Mouse (Mus musculus): ENCODE results near the gene Gm49340. TPM values are rescaled to one million over a fixed set of nuclear protein-coding genes. Genes with fewer than 3 reads are reported as not detected.

The Gm49340 gene
- polyA plus RNA-seq, 2 experiments: not detected

DNA sequence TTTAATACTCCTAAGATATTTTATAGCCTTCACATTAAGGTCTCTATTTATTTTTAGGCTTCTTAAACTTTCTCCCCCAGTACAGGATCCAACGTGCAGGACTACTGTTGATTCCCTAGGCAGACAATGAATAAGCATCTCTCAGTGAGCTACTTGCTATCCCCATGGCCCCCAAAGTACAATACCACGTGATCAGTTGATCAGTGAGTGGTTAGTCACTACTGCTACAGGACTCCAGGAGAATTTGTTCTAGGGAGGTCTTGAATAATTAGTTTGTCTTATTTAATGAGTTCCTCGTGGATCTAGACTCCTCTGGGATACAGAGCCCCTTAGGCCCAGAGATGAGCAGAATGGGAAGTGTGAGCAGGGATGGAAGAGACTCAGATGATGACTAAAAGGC, 20.9 kb downstream of the Gm49340 start, which contains the start of gene Olfr20:
TSS of gene Olfr20 (plus strand) at position 301 of the 400 bp plus-strand sequence.
- no peaks in the 10 kb centered on the region for H3K27me3 ChIP-seq (ENCODE audit: control insufficient read depth, insufficient read depth, low read length)

DNA sequence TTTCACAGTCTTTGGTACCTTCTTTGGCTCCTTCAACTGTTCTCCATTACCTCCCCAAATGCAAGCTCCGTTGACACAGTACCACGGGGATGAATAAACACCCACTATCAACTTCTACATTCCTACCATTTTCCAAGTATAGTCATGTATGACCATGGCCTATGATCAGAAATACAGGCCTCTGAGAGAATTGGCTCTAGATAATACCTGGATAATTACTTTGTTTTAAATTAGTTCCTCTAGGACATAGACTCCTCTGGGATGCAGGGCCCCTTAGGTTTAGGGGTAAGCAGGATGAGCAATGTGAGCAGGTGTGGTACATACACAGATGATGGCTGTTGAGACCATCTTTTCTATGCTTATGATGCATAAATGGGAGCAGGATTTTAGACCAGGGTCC, 41.4 kb downstream of the Gm49340 start, which contains the start of gene Olfr376:
TSS of gene Olfr376 (plus strand) at position 301 of the 400 bp plus-strand sequence.
- 84% methylated on average over 2 of the region's 2 CpGs for WGBS
- Histone ChIP-seq H3K27me3 (ENCODE audit: control insufficient read depth, insufficient read depth, low read length) (no peaks in the 10 kb centered on the region), H3K4me1 (ENCODE audit: control insufficient read depth, insufficient read depth, low read length) (no peaks in the 10 kb centered on the region), H3K4me3 (replicated peaks; ENCODE audit: low read length) (no peak within 1 kb of the TSS), H3K9ac (ENCODE audit: low read depth, low read length, severe bottlenecking) (no peak within 1 kb of the TSS), H3K9me3 (ENCODE audit: control insufficient read depth, low read length) (no peaks in the 10 kb centered on the region), H3K27ac (replicated peaks; ENCODE audit: low read depth, low read length) (no peak within 1 kb of the TSS), H3K36me3 (ENCODE audit: control insufficient read depth, insufficient read depth, low read length) (no peaks in the 10 kb centered on the region), H3K4me2 (replicated peaks; ENCODE audit: low read depth, low read length, severe bottlenecking) (no peak within 1 kb of the TSS)
- DNase-seq (ENCODE audit: low spot score): no peak
- ATAC-seq (ENCODE audit: low FRiP score, low read depth): no peak
- TF ChIP-seq POLR2A (IDR thresholded peaks at IDR 0.05; ENCODE audit: borderline replicate concordance, extremely low read depth, insufficient read depth, insufficient read length): no peak

More for the DNA sequence above, 20.9 kb downstream of the Gm49340 start, which contains the start of gene Olfr20:
- Histone ChIP-seq H3K27ac (replicated peaks; ENCODE audit: low read depth, low read length) (no peak within 1 kb of the TSS), H3K36me3 (ENCODE audit: control insufficient read depth, insufficient read depth, low read length) (no peaks in the 10 kb centered on the region), H3K4me1 (ENCODE audit: control insufficient read depth, insufficient read depth, low read length) (no peaks in the 10 kb centered on the region), H3K9ac (ENCODE audit: low read depth, low read length, severe bottlenecking) (no peak within 1 kb of the TSS), H3K4me3 (replicated peaks; ENCODE audit: low read length) (no peak within 1 kb of the TSS), H3K4me2 (replicated peaks; ENCODE audit: low read depth, low read length, severe bottlenecking) (no peak within 1 kb of the TSS), H3K9me3 (ENCODE audit: control insufficient read depth, low read length) (no peaks in the 10 kb centered on the region)
- TF ChIP-seq POLR2A (IDR thresholded peaks at IDR 0.05; ENCODE audit: borderline replicate concordance, extremely low read depth, insufficient read depth, insufficient read length): no peak
- WGBS: 45% methylated on average over 3 of the region's 3 CpGs
- ATAC-seq (ENCODE audit: low FRiP score, low read depth) (no peak), DNase-seq (ENCODE audit: low spot score) (no peak)

DNA sequence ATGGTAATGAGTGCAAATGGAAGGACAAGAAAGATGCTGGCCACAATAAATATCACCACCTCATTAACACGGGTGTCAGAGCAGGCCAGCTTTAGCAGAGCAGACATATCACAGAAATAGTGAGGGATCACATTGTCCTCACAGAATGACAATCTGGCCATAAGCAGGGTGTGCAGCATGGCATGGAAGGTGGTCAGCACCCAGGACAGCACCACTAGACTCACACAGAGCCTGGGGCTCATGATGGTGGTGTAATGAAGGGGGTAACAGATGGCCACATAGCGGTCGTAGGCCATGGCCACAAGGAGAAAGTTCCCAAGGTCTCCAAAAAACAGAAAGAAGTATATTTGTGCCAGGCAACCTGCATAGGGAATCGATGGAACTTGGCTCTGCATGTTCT, 65.8 kb downstream of the Gm49340 start:
- no peak for TF ChIP-seq POLR2A (IDR thresholded peaks at IDR 0.05; ENCODE audit: borderline replicate concordance, extremely low read depth, insufficient read depth, insufficient read length)
- Histone ChIP-seq H3K9me3 (ENCODE audit: control insufficient read depth, low read length) (no peaks in the 10 kb centered on the region), H3K4me2 (replicated peaks; ENCODE audit: low read depth, low read length, severe bottlenecking) (no peak overlapping the region)

DNA sequence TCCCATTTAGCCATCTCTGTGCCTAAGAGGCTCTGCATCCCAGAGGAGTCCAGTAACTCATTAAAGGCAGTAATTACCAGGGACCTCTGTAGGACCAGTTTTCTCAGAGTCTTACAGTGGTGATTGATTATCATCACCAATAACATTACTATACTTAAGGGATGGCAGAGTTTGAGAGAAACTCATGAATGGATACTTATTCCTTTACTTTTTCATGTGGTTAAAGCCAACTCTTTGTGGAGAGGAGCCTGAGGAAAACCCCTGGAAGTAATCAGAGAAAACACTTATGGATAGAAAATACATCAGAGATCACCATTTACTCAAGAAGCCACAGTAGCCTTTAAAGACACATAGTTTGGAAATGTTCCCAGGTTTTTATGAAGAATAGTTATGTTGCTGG, 70.0 kb downstream of the Gm49340 start, which contains the start of gene Olfr1:
TSS of gene Olfr1 (minus strand) at position 101 of the 400 bp plus-strand sequence.
- no peak for ATAC-seq (ENCODE audit: low FRiP score, low read depth)

More for the DNA sequence above, 65.8 kb downstream of the Gm49340 start:
- DNase-seq (ENCODE audit: low spot score) (no peak), ATAC-seq (ENCODE audit: low FRiP score, low read depth) (no peak)
- Histone ChIP-seq H3K9ac (ENCODE audit: low read depth, low read length, severe bottlenecking) (no peak overlapping the region), H3K4me3 (replicated peaks; ENCODE audit: low read length) (no peak overlapping the region), H3K4me1 (ENCODE audit: control insufficient read depth, insufficient read depth, low read length) (no peaks in the 10 kb centered on the region), H3K36me3 (ENCODE audit: control insufficient read depth, insufficient read depth, low read length) (no peaks in the 10 kb centered on the region), H3K27me3 (ENCODE audit: control insufficient read depth, insufficient read depth, low read length) (no peaks in the 10 kb centered on the region), H3K27ac (replicated peaks; ENCODE audit: low read depth, low read length) (no peak overlapping the region)
- 66% methylated on average over 4 of the region's 4 CpGs for WGBS

More for the DNA sequence above, 70.0 kb downstream of the Gm49340 start, which contains the start of gene Olfr1:
- Histone ChIP-seq H3K9ac (ENCODE audit: low read depth, low read length, severe bottlenecking) (no peak within 1 kb of the TSS), H3K4me3 (replicated peaks; ENCODE audit: low read length) (no peak within 1 kb of the TSS), H3K36me3 (ENCODE audit: control insufficient read depth, insufficient read depth, low read length) (no peaks in the 10 kb centered on the region), H3K9me3 (ENCODE audit: control insufficient read depth, low read length) (no peaks in the 10 kb centered on the region), H3K4me2 (replicated peaks; ENCODE audit: low read depth, low read length, severe bottlenecking) (no peak within 1 kb of the TSS), H3K4me1 (ENCODE audit: control insufficient read depth, insufficient read depth, low read length) (no peaks in the 10 kb centered on the region), H3K27me3 (ENCODE audit: control insufficient read depth, insufficient read depth, low read length) (no peaks in the 10 kb centered on the region), H3K27ac (replicated peaks; ENCODE audit: low read depth, low read length) (no peak within 1 kb of the TSS)
- no peak for DNase-seq (ENCODE audit: low spot score)
- TF ChIP-seq POLR2A (IDR thresholded peaks at IDR 0.05; ENCODE audit: borderline replicate concordance, extremely low read depth, insufficient read depth, insufficient read length): no peak

Other genes with a start within 250 kb of the Gm49340 start
- 0.12 and 0.15 TPM in 2 replicates for gene Itgae, start 239.2 kb upstream of the Gm49340 start, polyA plus RNA-seq (2012; rRNA removed)
- gene Itgae, start 239.2 kb upstream of the Gm49340 start, polyA plus RNA-seq (2014; fragmentation: Nextera tagmentation; extraction: Ambion mirVana): 0.35 and 0.37 TPM in 2 replicates
- 5.5 and 6.1 TPM in 2 replicates for gene Haspin, start 191.4 kb upstream of the Gm49340 start, polyA plus RNA-seq (2012; rRNA removed)
- 11.2 and 12.6 TPM in 2 replicates for gene Haspin, start 191.4 kb upstream of the Gm49340 start, polyA plus RNA-seq (2014; fragmentation: Nextera tagmentation; extraction: Ambion mirVana)
- gene P2rx5, start 169.3 kb upstream of the Gm49340 start, polyA plus RNA-seq (2012; rRNA removed): 1.5 and 1.7 TPM in 2 replicates
- 1.0 and 1.3 TPM in 2 replicates for gene P2rx5, start 169.3 kb upstream of the Gm49340 start, polyA plus RNA-seq (2014; fragmentation: Nextera tagmentation; extraction: Ambion mirVana)
- gene Emc6, start 152.7 kb upstream of the Gm49340 start, polyA plus RNA-seq (2012; rRNA removed): 64.7 and 79.8 TPM in 2 replicates
- 101 and 102 TPM in 2 replicates for gene Emc6, start 152.7 kb upstream of the Gm49340 start, polyA plus RNA-seq (2014; fragmentation: Nextera tagmentation; extraction: Ambion mirVana)
- gene Tax1bp3, start 152.7 kb upstream of the Gm49340 start, polyA plus RNA-seq (2012; rRNA removed): 106 and 135 TPM in 2 replicates
- gene Tax1bp3, start 152.7 kb upstream of the Gm49340 start, polyA plus RNA-seq (2014; fragmentation: Nextera tagmentation; extraction: Ambion mirVana): 224 and 235 TPM in 2 replicates
- 25.9 and 32.0 TPM in 2 replicates for gene Ctns, start 130.7 kb upstream of the Gm49340 start, polyA plus RNA-seq (2012; rRNA removed)
- 24.6 and 27.4 TPM in 2 replicates for gene Ctns, start 130.7 kb upstream of the Gm49340 start, polyA plus RNA-seq (2014; fragmentation: Nextera tagmentation; extraction: Ambion mirVana)
- 3.0 and 3.1 TPM in 2 replicates for gene Shpk, start 130.3 kb upstream of the Gm49340 start, polyA plus RNA-seq (2012; rRNA removed)
- gene Shpk, start 130.3 kb upstream of the Gm49340 start, polyA plus RNA-seq (2014; fragmentation: Nextera tagmentation; extraction: Ambion mirVana): 1.8 and 2.8 TPM in 2 replicates
- gene Trpv1, start 95.4 kb upstream of the Gm49340 start, polyA plus RNA-seq (2012; rRNA removed): 0.20 and 0.22 TPM in 2 replicates
- 0.41 TPM in 1 of 2 replicates, not detected in the other for gene Trpv1, start 95.4 kb upstream of the Gm49340 start, polyA plus RNA-seq (2014; fragmentation: Nextera tagmentation; extraction: Ambion mirVana)
- gene Trpv3, start 62.4 kb upstream of the Gm49340 start, polyA plus RNA-seq (2012; rRNA removed): 0.41 and 0.54 TPM in 2 replicates
- 0.47 and 0.55 TPM in 2 replicates for gene Trpv3, start 62.4 kb upstream of the Gm49340 start, polyA plus RNA-seq (2014; fragmentation: Nextera tagmentation; extraction: Ambion mirVana)
- 1.1 TPM in 2 replicates for gene Aspa, start 145 bp upstream of the Gm49340 start, polyA plus RNA-seq (2012; rRNA removed)
- gene Aspa, start 145 bp upstream of the Gm49340 start, polyA plus RNA-seq (2014; fragmentation: Nextera tagmentation; extraction: Ambion mirVana): 0.76 and 1.0 TPM in 2 replicates
- not detected in 2 replicates for gene Spata22, start within 50 bp of the Gm49340 start, polyA plus RNA-seq (2012; rRNA removed)
- not detected in 2 replicates for gene Spata22, start within 50 bp of the Gm49340 start, polyA plus RNA-seq (2014; fragmentation: Nextera tagmentation; extraction: Ambion mirVana)
- gene Olfr20, start 21.0 kb downstream of the Gm49340 start, polyA plus RNA-seq (2012; rRNA removed): not detected in 2 replicates
- not detected in 2 replicates for gene Olfr20, start 21.0 kb downstream of the Gm49340 start, polyA plus RNA-seq (2014; fragmentation: Nextera tagmentation; extraction: Ambion mirVana)
- not detected in 2 replicates for gene Olfr376, start 41.5 kb downstream of the Gm49340 start, polyA plus RNA-seq (2012; rRNA removed)
- gene Olfr376, start 41.5 kb downstream of the Gm49340 start, polyA plus RNA-seq (2014; fragmentation: Nextera tagmentation; extraction: Ambion mirVana): not detected in 2 replicates
- not detected in 2 replicates for gene Olfr1, start 69.9 kb downstream of the Gm49340 start, polyA plus RNA-seq (2012; rRNA removed)
- not detected in 2 replicates for gene Olfr1, start 69.9 kb downstream of the Gm49340 start, polyA plus RNA-seq (2014; fragmentation: Nextera tagmentation; extraction: Ambion mirVana)
- not detected in 2 replicates for gene Olfr378, start 98.7 kb downstream of the Gm49340 start, polyA plus RNA-seq (2012; rRNA removed)
- gene Olfr378, start 98.7 kb downstream of the Gm49340 start, polyA plus RNA-seq (2014; fragmentation: Nextera tagmentation; extraction: Ambion mirVana): not detected in 2 replicates
- not detected in 2 replicates for gene Olfr380, start 127.8 kb downstream of the Gm49340 start, polyA plus RNA-seq (2012; rRNA removed)
- gene Olfr380, start 127.8 kb downstream of the Gm49340 start, polyA plus RNA-seq (2014; fragmentation: Nextera tagmentation; extraction: Ambion mirVana): not detected in 2 replicates
- gene Olfr381, start 161.9 kb downstream of the Gm49340 start, polyA plus RNA-seq (2012; rRNA removed): not detected in 2 replicates
- gene Olfr381, start 161.9 kb downstream of the Gm49340 start, polyA plus RNA-seq (2014; fragmentation: Nextera tagmentation; extraction: Ambion mirVana): not detected in 2 replicates
- not detected in 2 replicates for gene Olfr382, start 187.5 kb downstream of the Gm49340 start, polyA plus RNA-seq (2012; rRNA removed)
- not detected in 2 replicates for gene Olfr382, start 187.5 kb downstream of the Gm49340 start, polyA plus RNA-seq (2014; fragmentation: Nextera tagmentation; extraction: Ambion mirVana)

Measured in limb, embryonic 14.5 days (tissue).